Mouse (Mus musculus) spleen, adult 2 months (tissue): Measurements from ENCODE around the gene Tle2. TPM values are rescaled to one million over a fixed set of nuclear protein-coding genes. Genes with fewer than 3 reads are reported as not detected.
A peak's percentile ranks its signal among the peaks of the same experiment; 100 is the strongest.

ENCODE experiments used
- DNase-seq, 2 experiments: peaks; one replicate each; pipeline versions ENCODE4 v3.0.0 to v3.0.0-alpha.2; 2012 to 2021; ENCODE audit warnings: low spot score in 2 of 2, low read depth in 1 of 2
- H3K27ac ChIP-seq: fragments of 200-500 bp; 2 replicates; pipeline ENCODE4 v1.5.1; 2012; ENCODE audit warnings: low read length, inconsistent platforms; ENCODE audit not compliant: insufficient read depth
- H3K27me3 ChIP-seq: fragments of 200-500 bp; 2 replicates; pipeline ENCODE4 v1.6.1; 2012; ENCODE audit warnings: mild to moderate bottlenecking, moderate library complexity, low read length, inconsistent platforms; ENCODE audit not compliant: control insufficient read depth, insufficient read depth
- H3K36me3 ChIP-seq: fragments of 200-500 bp; 2 replicates; pipeline ENCODE4 v1.6.1; 2012; ENCODE audit warnings: mild to moderate bottlenecking, low read length, inconsistent platforms; ENCODE audit not compliant: control insufficient read depth, insufficient read depth
- H3K4me1 ChIP-seq: fragments of 200-500 bp; 2 replicates; pipeline ENCODE4 v1.6.1; 2011; ENCODE audit warnings: inconsistent platforms; ENCODE audit not compliant: control insufficient read depth, insufficient read depth, insufficient read length
- H3K4me3 ChIP-seq: fragments of 200-500 bp; 2 replicates; pipeline ENCODE4 v1.5.1; 2011; ENCODE audit warnings: mild to moderate bottlenecking, inconsistent platforms; ENCODE audit not compliant: insufficient read depth, insufficient read length; ENCODE audit errors: extremely low read depth
- CTCF ChIP-seq: fragments of 200-500 bp; IDR thresholded peaks from 2 replicates; pipeline ENCODE4 v1.5.1; 2011; ENCODE audit warnings: mild to moderate bottlenecking, inconsistent platforms; ENCODE audit not compliant: insufficient read depth, insufficient read length, insufficient replicate concordance; ENCODE audit errors: extremely low read depth
- POLR2A ChIP-seq: fragments of 200-500 bp; IDR thresholded peaks from 2 replicates; pipeline ENCODE4 v1.6.1; 2011; ENCODE audit warnings: low read depth, low read length, inconsistent platforms
- WGBS: fragments of 180-500 bp; shearing (Covaris S2); methylation state at CpG from one replicate; pipeline ENCODE4 v1.1.7; 2018; 5-methylcytosine and 5-hydroxymethylcytosine counted together
- polyA plus RNA-seq: library from polyadenylated mRNA; depleted of rRNA; stranded (reverse); fragments of >200 nt; gene quantifications from 2 replicates; pipeline ENCODE4 v1.2.3, GENCODE M21; 2012

Tle2 gene
- polyA plus RNA-seq, 1 experiment, result 49.9 TPM

DNA sequence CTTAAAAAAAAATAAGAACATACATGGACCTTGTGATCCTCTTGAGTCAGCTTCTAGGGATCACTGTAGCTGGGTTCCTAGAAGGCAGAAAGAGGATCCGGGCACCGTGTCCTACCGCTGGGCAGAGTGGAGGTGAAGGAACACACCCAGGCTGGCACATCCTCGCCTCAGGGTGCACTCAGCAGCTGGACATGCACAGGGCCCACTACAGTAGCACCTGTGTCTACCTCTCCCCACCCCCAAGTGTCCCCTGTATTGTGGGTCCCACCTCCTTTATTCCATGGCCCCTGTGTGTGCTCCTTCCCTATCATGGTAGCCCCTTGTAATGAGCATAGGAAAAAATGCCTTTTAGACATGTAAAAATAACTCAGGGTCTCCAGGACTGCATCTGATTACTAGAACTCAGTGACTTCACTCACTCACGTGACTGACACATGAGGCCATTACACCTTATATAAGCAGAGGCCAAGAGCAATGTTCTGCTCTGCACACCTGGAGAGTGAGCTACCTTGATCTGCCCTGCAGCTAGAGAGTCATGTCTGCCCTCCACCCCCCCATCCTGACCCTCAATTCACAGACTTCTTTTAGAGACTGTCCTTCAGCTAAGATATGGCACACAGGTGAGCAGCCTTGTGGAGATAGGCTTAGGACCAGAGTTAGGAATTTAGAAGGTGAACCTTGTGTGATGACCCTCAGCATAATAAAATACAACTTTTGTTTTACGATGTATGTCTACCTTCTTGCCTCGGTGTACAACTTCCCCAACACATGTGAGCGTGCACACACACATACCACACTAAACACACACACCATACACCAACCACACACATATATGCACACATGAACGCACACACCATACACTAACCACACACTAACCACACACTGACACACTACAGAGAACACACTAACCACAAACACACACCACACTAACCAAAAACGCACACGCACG, 29.9 kb downstream of the Tle2 start:
- Histone ChIP-seq H3K4me3 (no peak overlapping the region; the same call in 1 of the 2 replicates), H3K27me3 (no peaks in the 10 kb centered on the region), H3K36me3 (no peaks in the 10 kb centered on the region), H3K4me1 (peaks cover 20% of the 10 kb centered on the region), H3K27ac (peak overlapping the region; percentile 4; the same call in 1 of the 2 replicates)
- no peak for TF ChIP-seq POLR2A
- TF ChIP-seq CTCF, result no peak
- no peak for DNase-seq
- 42% methylated on average over 12 of the region's 12 CpGs for WGBS

DNA sequence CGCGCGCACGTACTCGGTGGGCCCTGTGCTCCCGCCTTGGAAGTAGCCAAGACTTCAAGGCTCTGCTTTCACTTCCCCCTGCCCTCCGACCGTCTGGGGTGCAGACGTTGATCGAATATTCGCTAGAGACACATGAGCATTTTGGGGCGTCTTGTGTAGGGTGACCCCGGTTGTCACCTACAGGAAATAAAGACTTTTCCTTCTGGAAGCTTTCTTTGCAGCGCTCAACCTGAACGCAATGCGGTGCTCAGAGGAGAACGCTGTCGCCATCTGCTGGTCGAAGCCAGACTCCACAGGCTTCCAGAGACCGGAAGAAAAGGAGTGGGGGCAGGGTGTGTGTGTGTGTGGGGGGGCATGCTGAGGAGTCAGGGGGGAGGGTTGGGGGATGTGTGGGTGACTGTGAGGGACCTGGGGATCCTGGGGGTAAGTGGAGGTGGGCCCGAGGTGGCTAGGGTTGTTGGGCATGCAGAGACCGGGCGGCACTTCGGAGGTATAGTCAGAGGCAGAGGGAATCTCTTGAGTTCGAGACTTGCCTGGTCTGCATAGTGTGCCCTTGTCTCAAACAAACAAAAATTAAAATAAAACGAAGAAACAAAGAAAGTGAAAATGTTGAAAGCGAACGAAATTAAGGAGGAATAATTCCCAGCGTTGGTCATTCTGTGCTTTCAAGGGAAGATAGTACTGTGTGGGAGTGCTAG, 30.8 kb downstream of the Tle2 start:
- Histone ChIP-seq H3K27ac (peak overlapping the region; percentile 76), H3K27me3 (no peaks in the 10 kb centered on the region), H3K4me3 (peak overlapping the region; percentile 53; the same call in 1 of the 2 replicates), H3K36me3 (no peaks in the 10 kb centered on the region), H3K4me1 (peaks cover 20% of the 10 kb centered on the region)
- peak; percentile 73 to 74 for DNase-seq
- WGBS, result 3% methylated on average over 29 of the region's 29 CpGs
- TF ChIP-seq POLR2A, result no peak
- peak; percentile 92 for TF ChIP-seq CTCF

GRCm38 (mm10) chr10:81605666-81605973, 31.3 kb downstream of the Tle2 start:
- 3% methylated on average over 14 of the region's 14 CpGs for WGBS
- DNase-seq, result no peak
- no peak for TF ChIP-seq CTCF
- no peak for TF ChIP-seq POLR2A
- Histone ChIP-seq H3K27ac (peak overlapping the region; percentile 76), H3K27me3 (no peaks in the 10 kb centered on the region), H3K36me3 (no peaks in the 10 kb centered on the region), H3K4me3 (peak overlapping the region; percentile 53), H3K4me1 (peaks cover 19% of the 10 kb centered on the region)

GRCm38 (mm10) chr10:81605974-81606751, 31.8 kb downstream of the Tle2 start, which contains the start of gene BC025920:
TSS of gene BC025920 (plus strand) at chr10:81606270.
- TF ChIP-seq POLR2A (peak; percentile 41), CTCF (no peak)
- peaks cover 16% of the 10 kb centered on the region for H3K4me1 ChIP-seq
- H3K27me3 ChIP-seq, result no peaks in the 10 kb centered on the region
- 2% methylated on average over 39 of the region's 39 CpGs for WGBS
- peak; percentile 90 to 92 for DNase-seq
- H3K36me3 ChIP-seq, result no peaks in the 10 kb centered on the region
- H3K27ac ChIP-seq, result peak within 1 kb of the TSS; percentile 76
- peak within 1 kb of the TSS; percentile 68 for H3K4me3 ChIP-seq

GRCm38 (mm10) chr10:81608308-81608707, 33.9 kb downstream of the Tle2 start:
- peaks cover 6% of the 10 kb centered on the region; the same call in 1 of the 2 replicates for H3K4me1 ChIP-seq
- no peak overlapping the region for H3K27ac ChIP-seq
- WGBS, result 94% methylated on average over 1 of the region's 1 CpGs
- TF ChIP-seq CTCF, result no peak
- TF ChIP-seq POLR2A, result no peak
- no peaks in the 10 kb centered on the region for H3K27me3 ChIP-seq
- no peak overlapping the region for H3K4me3 ChIP-seq
- no peak for DNase-seq
- no peaks in the 10 kb centered on the region for H3K36me3 ChIP-seq

- no peak overlapping the region for H3K4me3 ChIP-seq
- 75% methylated on average over 3 of the region's 3 CpGs for WGBS
These were observed 38.4 kb downstream of the Tle2 start for GRCm38 (mm10) chr10:81612779-81613178.

More at GRCm38 (mm10) chr10:81612779-81613178, 38.4 kb downstream of the Tle2 start:
- H3K36me3 ChIP-seq, result no peaks in the 10 kb centered on the region
- H3K4me1 ChIP-seq, result no peaks in the 10 kb centered on the region
- H3K27ac ChIP-seq, result no peak overlapping the region
- no peak for DNase-seq
- TF ChIP-seq POLR2A (no peak), CTCF (no peak)
- H3K27me3 ChIP-seq, result no peaks in the 10 kb centered on the region
